Mouse (Mus musculus) megakaryocyte, embryonic 14.5 days (primary cell): Measurements from ENCODE around the gene Tmem104.

Source experiments
- FLI1 ChIP-seq: IDR thresholded peaks from 2 replicates; pipeline ENCODE4 v1.6.1; 2012; ENCODE audit warnings: low read length, inconsistent platforms, mixed read lengths
- GATA1 ChIP-seq: IDR thresholded peaks from 3 replicates; pipeline ENCODE4 v1.6.1; 2012; ENCODE audit warnings: mixed read lengths, low read length, inconsistent platforms, borderline replicate concordance

DNA sequence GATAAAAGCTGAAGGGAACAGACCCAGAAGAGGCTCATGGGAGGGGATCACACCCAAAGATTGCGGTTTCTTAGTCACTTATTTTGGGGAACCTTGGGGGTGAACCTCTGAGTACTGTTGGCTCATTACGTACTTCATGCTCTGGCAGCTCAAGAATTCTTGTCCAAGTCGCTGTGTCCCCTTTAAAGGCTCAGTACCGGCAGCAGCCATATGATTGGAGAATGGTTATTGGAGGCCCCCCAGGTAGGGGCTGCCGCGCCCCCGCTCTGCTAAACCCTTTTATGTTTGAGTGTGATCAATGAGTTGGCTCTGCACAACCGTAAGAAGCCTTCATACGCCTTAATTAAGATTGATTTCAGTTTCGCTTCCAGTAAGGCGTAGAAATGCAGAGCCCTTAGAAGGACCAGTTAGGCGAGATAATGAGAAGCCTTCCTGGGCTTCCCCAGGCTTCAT lies 11.7 kb downstream of the Tmem104 start:
- TF ChIP-seq GATA1 (no peak), FLI1 (no peak)
